Mouse (Mus musculus) brain, embryonic 14.5 days (tissue): ENCODE data around the gene C1ql1. TPM values are rescaled to one million over a fixed set of nuclear protein-coding genes. Genes with fewer than 3 reads are reported as not detected.

Experiments
- DNase-seq: peaks from one replicate; pipeline ENCODE4 v3.0.0-alpha.2; 2011; ENCODE audit warnings: low read depth
- CTCF ChIP-seq: fragments of 200-500 bp; IDR thresholded peaks from 2 replicates; pipeline ENCODE4 v1.5.1; 2012; ENCODE audit warnings: inconsistent platforms, mild to moderate bottlenecking, moderate library complexity, borderline replicate concordance; ENCODE audit not compliant: insufficient read depth, insufficient read length; ENCODE audit errors: extremely low read depth
- POLR2A ChIP-seq: fragments of 200-500 bp; IDR thresholded peaks from 2 replicates; pipeline ENCODE4 v1.6.1; 2012; ENCODE audit warnings: mild to moderate bottlenecking, inconsistent platforms, borderline replicate concordance; ENCODE audit not compliant: poor library complexity, insufficient read depth, insufficient read length, severe bottlenecking; ENCODE audit errors: extremely low read depth
- polyA plus RNA-seq: library from polyadenylated mRNA; depleted of rRNA; stranded (reverse); fragments of >200 nt; gene quantifications from 2 replicates; pipeline ENCODE4 v1.2.3, GENCODE M21; 2012; rRNA removed

The C1ql1 gene
- polyA plus RNA-seq, result 12.2 and 19.0 TPM in 2 replicates

DNA sequence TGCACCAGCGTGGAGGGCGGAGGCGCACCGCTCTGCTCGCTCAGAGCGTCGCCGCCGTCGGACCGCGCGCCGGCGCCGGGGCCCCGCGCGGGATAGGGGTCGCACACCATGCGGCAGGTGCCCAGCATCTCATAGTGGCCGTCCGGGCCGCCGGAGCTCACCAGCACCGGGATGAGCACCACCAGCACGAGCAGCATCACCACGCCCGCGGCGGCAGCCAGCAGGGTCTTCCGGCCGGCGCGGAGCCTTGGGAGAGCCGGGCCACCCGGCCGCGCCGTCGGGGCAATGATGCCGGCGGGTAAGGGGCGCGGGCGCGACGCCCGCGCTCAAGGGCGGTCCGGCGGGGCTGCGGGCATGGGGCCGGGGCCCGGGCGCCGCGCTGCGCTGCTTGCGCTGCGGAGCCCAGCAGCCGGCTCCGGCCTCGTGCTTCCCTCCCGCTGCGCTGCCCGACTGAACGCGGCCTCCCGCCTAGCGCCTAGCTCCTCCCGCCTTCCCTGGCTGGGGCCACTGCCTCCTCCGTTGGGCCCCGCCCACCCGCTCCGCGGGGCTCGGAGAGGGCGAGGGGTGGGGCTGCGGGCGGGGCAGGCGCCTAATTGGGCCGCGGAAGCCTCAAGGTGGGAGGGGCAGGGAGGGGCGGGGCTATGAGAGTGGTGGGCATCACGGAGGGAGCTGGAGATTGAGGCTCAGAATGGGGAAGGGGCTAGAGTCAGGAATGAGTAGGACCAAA is at the start of gene C1ql1:
Gene C1ql1 (minus strand): TSS at position 424 of the 727 bp plus-strand sequence.
- TF ChIP-seq POLR2A (0 out of 2 replicates have a peak, but pooled peaks have one; percentile 42), CTCF (no peak)
- DNase-seq, result peak; percentile 93

GRCm38 (mm10) chr11:102994952-102995351 is 48.5 kb upstream of the C1ql1 start:
- no peak for DNase-seq
- TF ChIP-seq CTCF (no peak), POLR2A (no peak)

- DNase-seq, result peak; percentile 75
Measured at GRCm38 (mm10) chr11:102993420-102994029, 47.0 kb upstream of the C1ql1 start.

DNA sequence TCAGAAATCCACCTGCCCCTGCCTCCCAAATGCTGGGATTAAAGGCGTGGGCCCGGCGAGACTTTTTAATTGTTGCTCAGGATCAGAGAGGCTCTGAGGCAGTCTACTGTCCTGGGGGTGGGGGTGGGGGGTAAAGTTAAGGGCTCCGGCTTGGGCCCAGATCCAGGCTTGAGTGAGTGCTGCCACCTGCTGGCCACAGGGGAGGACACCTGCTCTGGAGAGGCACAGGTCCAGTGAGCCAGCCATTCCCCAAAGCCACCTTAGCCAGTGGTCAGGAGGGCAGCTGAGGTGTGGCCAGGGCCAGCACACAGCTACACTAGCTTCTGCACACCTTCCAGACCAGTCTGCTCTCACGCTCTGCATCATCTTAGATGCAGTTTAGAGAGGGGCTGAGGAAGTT is 46.5 kb upstream of the C1ql1 start:
- TF ChIP-seq CTCF (peak; percentile 88), POLR2A (no peak)
- peak; percentile 72 for DNase-seq

More at GRCm38 (mm10) chr11:102993420-102994029, 47.0 kb upstream of the C1ql1 start:
- TF ChIP-seq CTCF (no peak), POLR2A (no peak)

DNA sequence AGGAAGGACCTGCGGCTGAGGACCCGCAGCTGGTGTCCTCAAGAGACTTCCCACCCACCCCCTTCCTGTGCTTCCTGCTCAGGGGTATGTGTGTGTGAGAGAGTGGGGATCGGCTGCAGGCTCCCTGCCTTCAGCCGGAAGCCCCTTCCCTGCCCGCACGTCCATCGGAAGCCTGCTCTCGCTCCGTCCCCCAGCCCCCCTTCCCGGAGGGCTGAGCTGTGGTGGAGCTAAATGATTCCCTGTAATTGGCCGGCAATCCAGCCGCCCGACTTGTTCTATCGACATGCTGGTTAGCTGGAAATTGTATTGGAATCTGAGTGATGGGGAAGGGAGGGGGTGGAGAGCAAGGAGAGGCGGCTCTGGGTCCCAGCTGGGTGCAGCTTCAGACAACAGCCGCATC is 45.2 kb upstream of the C1ql1 start:
- TF ChIP-seq CTCF, result no peak
- no peak for TF ChIP-seq POLR2A
- DNase-seq, result peak; percentile 61

DNA sequence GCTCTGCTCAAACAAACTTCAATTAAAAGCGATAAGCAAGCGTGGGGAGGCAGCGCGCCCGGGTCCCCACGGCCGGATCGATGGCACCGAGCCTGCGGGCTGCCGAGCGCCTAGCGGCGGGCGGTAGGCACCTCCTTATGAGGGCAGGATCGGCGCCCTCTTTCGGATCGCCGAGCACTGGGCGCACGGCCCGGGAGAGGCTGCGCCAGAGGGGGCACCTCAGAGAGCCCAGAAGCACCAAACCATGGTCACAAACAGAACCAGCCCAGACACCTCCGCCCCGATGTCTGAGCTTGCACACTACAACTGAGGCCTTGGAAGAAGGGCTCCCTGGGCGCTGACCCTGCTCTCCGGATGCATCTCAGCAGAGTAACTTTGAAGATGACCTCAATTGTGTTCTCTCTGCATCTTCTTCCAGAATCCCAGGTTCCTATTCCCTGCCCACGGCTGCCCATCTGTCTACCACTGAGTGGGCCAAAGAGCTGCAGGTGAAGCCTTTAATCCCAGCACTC is 43.7 kb upstream of the C1ql1 start:
- peak; percentile 43; the same call in 1 of the 2 replicates for TF ChIP-seq CTCF
- no peak for TF ChIP-seq POLR2A
- peak; percentile 51 for DNase-seq

GRCm38 (mm10) chr11:102989641-102990151 is 43.2 kb upstream of the C1ql1 start:
- DNase-seq, result no peak
- no peak for TF ChIP-seq POLR2A
- TF ChIP-seq CTCF, result no peak

GRCm38 (mm10) chr11:102985160-102985559 is 38.7 kb upstream of the C1ql1 start:
- no peak for DNase-seq
- TF ChIP-seq POLR2A (no peak), CTCF (no peak)

- no peak for DNase-seq
- TF ChIP-seq CTCF (no peak), POLR2A (no peak)
Measured at GRCm38 (mm10) chr11:102984615-102985014, 38.1 kb upstream of the C1ql1 start.

DNA sequence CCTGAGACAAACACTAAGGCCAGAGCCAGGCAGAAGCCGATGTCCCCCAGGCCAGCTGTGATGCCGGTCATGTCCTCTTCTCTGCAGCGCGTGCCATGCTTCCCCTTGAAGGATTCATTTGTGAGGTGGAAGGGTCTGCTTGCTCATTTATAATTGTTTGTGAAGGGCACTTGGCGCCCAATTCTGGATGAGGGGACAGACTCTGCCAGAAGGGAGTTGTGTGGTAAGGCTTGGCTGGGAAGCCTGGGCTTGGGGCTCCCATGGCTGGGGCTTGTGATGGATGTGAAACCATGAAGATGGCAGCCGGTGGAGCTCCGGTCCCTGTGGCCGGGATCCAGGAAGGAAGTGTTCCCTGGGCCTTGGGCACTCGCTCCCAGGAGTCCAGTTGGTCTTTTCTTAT is 37.6 kb upstream of the C1ql1 start:
- TF ChIP-seq POLR2A (no peak), CTCF (no peak)

GRCm38 (mm10) chr11:102981151-102981890 is 34.8 kb upstream of the C1ql1 start:
- DNase-seq, result no peak
- TF ChIP-seq CTCF (no peak), POLR2A (no peak)

More for the DNA sequence above, 37.6 kb upstream of the C1ql1 start:
- no peak for DNase-seq

- no peak for TF ChIP-seq CTCF
- TF ChIP-seq POLR2A, result no peak
- DNase-seq, result no peak
Measured at GRCm38 (mm10) chr11:102978052-102978666, 31.7 kb upstream of the C1ql1 start.
